Mouse (Mus musculus) forebrain, embryonic 15.5 days (tissue): ENCODE data around the gene Abo. TPM values are rescaled to one million over a fixed set of nuclear protein-coding genes. Genes with fewer than 3 reads are reported as not detected.
A peak's percentile ranks its signal among the peaks of the same experiment; 100 is the strongest.

Source experiments
- ATAC-seq: fragments of 200-750 bp; cut with Nextera tagmentation; replicated peaks from 2 replicates; pipeline ENCODE4 v1.8.0; 2017; ENCODE audit warnings: mild to moderate bottlenecking, moderate TSS enrichment, moderate library complexity
- H3K27ac ChIP-seq: fragments of 300-500 bp; sonication (generic); replicated peaks from 2 replicates; pipeline ENCODE4 v1.5.1; 2015; ENCODE audit warnings: mild to moderate bottlenecking, inconsistent platforms
- H3K27me3 ChIP-seq: fragments of 300-500 bp; sonication (generic); 2 replicates; pipeline ENCODE4 v1.6.1; 2015; ENCODE audit warnings: inconsistent platforms
- H3K36me3 ChIP-seq: fragments of 300-500 bp; sonication (generic); 2 replicates; pipeline ENCODE4 v1.6.1; 2015; ENCODE audit warnings: mild to moderate bottlenecking, inconsistent platforms
- H3K4me1 ChIP-seq: fragments of 300-500 bp; sonication (generic); 2 replicates; pipeline ENCODE4 v1.6.1; 2015; ENCODE audit warnings: inconsistent platforms
- H3K4me2 ChIP-seq: fragments of 300-500 bp; sonication (generic); replicated peaks from 2 replicates; pipeline ENCODE4 v1.6.1; 2015; ENCODE audit warnings: mild to moderate bottlenecking, inconsistent platforms
- H3K4me3 ChIP-seq: fragments of 300-500 bp; sonication (generic); 2 replicates; pipeline ENCODE4 v1.5.1; 2015; ENCODE audit warnings: mild to moderate bottlenecking, inconsistent platforms
- H3K9ac ChIP-seq: fragments of 300-500 bp; sonication (generic); replicated peaks from 2 replicates; pipeline ENCODE4 v1.6.1; 2015; ENCODE audit warnings: mild to moderate bottlenecking, inconsistent platforms
- H3K9me3 ChIP-seq: fragments of 300-500 bp; sonication (generic); 2 replicates; pipeline ENCODE4 v1.6.1; 2016; ENCODE audit warnings: inconsistent platforms
- WGBS: fragments of 180-500 bp; shearing (Covaris S2); methylation state at CpG from one replicate; pipeline ENCODE4 v1.1.7; 2015; ENCODE audit warnings: mixed read lengths; 5-methylcytosine and 5-hydroxymethylcytosine counted together
- polyA plus RNA-seq: library from polyadenylated mRNA; unstranded; fragments of >200 nt; fragmentation: Nextera tagmentation; extraction: Ambion mirVana; gene quantifications from 2 replicates; pipeline ENCODE4 v1.2.1, GENCODE M21; 2015

The Abo gene
- polyA plus RNA-seq: not detected in 2 replicates

GRCm38 (mm10) chr2:26864879-26865278 is at the start of gene Abo:
Abo (minus strand) TSS chr2:26864979.
- no peaks in the 10 kb centered on the region for H3K4me1 ChIP-seq
- H3K36me3 ChIP-seq: no peaks in the 10 kb centered on the region
- no peak for ATAC-seq
- 64% methylated on average over 3 of the region's 3 CpGs for whole genome bisulfite sequencing
- no peak within 1 kb of the TSS for H3K4me2 ChIP-seq
- H3K9ac ChIP-seq: no peak within 1 kb of the TSS
- H3K4me3 ChIP-seq: no peak within 1 kb of the TSS
- H3K9me3 ChIP-seq: no peaks in the 10 kb centered on the region
- no peaks in the 10 kb centered on the region for H3K27me3 ChIP-seq
- no peak within 1 kb of the TSS for H3K27ac ChIP-seq

DNA sequence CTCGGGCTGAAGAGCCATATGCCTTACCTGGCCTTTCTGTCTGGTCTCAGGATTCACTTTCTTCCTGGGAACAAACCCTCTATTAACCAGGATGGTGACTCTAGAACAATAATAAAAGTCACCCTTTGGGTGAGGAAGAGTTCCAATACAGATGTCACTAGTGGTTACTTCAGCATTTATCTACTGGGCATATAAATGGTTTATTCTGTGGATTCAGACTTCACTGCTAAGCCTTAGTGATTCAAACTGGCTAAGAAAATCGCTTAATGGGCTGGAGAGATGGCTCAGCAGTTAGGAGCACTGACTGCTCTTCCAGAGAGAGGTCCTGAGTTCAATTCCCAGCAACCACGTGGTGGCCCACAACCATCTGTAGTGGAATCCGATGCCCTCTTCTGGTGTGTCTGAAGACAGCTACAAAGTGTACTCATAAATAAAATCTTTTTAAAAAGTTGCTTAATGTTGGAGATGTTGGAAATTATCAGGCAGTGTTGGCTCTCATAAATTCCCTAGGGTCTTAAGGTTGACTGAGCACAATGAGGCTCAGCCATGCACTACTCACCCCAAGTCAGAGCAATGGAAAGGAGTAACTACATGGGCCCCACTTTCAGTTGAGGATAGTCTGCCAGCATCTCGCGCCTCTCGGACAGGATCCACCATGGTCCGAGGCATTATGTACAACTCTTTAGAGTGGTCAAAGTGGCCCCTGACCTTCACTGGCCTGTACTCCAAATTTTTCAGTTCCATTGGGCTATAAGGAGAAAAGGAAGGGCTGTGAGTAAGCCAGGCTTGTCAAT is 49.6 kb upstream of the Abo start:
- peaks cover 55% of the 10 kb centered on the region for H3K4me1 ChIP-seq
- H3K9me3 ChIP-seq: no peaks in the 10 kb centered on the region
- no peak for ATAC-seq
- 61% methylated on average over 8 of the region's 8 CpGs for WGBS
- 0 out of 2 replicates have a peak overlapping the region, but pooled peaks have one; percentile 96 for H3K4me2 ChIP-seq
- H3K27me3 ChIP-seq: no peaks in the 10 kb centered on the region
- no peak overlapping the region for H3K4me3 ChIP-seq
- H3K9ac ChIP-seq: no peak overlapping the region
- no peak overlapping the region for H3K27ac ChIP-seq
- H3K36me3 ChIP-seq: peaks cover 43% of the 10 kb centered on the region

GRCm38 (mm10) chr2:26913416-26914147 is 48.8 kb upstream of the Abo start:
- Histone ChIP-seq H3K27ac (no peak overlapping the region), H3K9me3 (no peaks in the 10 kb centered on the region), H3K4me1 (peaks cover 63% of the 10 kb centered on the region), H3K27me3 (no peaks in the 10 kb centered on the region), H3K36me3 (peaks cover 35% of the 10 kb centered on the region), H3K4me2 (no peak overlapping the region), H3K9ac (no peak overlapping the region), H3K4me3 (0 out of 2 replicates have a peak overlapping the region, but pooled peaks have one; percentile 2)
- ATAC-seq: no peak
- WGBS: 87% methylated on average over 17 of the region's 17 CpGs

GRCm38 (mm10) chr2:26912253-26912770 is 47.5 kb upstream of the Abo start:
- Histone ChIP-seq H3K4me3 (peak overlapping the region; percentile 93), H3K27ac (0 out of 2 replicates have a peak overlapping the region, but pooled peaks have one; percentile 93), H3K4me2 (peak overlapping the region; percentile 92), H3K27me3 (no peaks in the 10 kb centered on the region), H3K9me3 (no peaks in the 10 kb centered on the region), H3K36me3 (peaks cover 38% of the 10 kb centered on the region), H3K9ac (peak overlapping the region; percentile 94), H3K4me1 (peaks cover 65% of the 10 kb centered on the region)
- ATAC-seq: no peak
- 62% methylated on average over 5 of the region's 5 CpGs for WGBS

GRCm38 (mm10) chr2:26910994-26911765 is 46.4 kb upstream of the Abo start:
- H3K4me2 ChIP-seq: peak overlapping the region; percentile 92
- H3K27ac ChIP-seq: peak overlapping the region; percentile 93
- no peaks in the 10 kb centered on the region for H3K9me3 ChIP-seq
- under 1% methylated on average over 37 of the region's 37 CpGs for WGBS
- H3K4me1 ChIP-seq: peaks cover 59% of the 10 kb centered on the region
- ATAC-seq: peak; percentile 57
- peak overlapping the region; percentile 93 for H3K4me3 ChIP-seq
- no peaks in the 10 kb centered on the region for H3K27me3 ChIP-seq
- peaks cover 50% of the 10 kb centered on the region for H3K36me3 ChIP-seq
- peak overlapping the region; percentile 94 for H3K9ac ChIP-seq

DNA sequence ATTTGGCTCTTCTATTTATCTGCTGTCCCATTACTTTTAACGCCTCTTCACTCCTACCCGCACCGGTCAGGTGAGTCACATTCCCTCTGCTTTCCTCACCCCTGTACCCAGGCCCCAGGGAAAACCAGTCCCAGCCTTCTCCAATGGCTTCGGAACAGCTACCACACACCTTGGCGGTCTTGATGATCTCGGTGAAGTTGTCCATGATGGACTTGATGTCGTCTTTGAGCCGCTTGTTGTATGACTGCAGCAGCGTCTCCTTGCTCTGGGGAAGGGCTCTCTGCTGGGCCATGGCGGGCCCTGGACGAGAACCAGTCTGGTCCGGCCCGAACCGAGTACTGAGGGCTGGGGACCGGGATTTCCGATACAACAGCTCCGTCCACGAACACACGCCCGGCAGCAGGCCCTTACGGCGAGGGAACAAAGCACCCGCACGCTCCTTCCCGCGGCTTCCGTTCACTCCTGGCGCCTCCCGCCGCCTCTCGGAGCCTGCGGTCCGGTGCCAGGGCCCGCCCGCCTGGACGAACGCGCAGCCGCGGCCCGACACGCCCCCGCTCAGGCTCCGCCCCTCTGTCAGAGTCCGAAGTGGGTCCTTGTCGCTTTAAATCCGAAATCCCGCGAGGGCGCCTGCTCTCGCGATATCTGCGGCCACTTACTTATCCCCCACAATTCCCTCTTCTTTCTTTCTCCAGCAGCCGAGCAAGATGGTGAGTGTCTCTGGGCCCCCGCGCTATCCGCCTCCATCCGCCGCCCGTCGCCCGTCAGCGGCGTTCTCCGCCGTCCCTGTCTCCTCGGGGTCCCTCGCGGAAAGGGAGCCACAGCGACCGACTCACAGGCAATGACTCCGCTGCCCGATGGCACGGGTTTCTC is 45.6 kb upstream of the Abo start, which contains the start of the genes Med22 and Rpl7a:
Gene Med22 (minus strand): TSS at position 554 of the 870 bp plus-strand sequence.
Gene Rpl7a (plus strand): TSS at position 641 of the 870 bp plus-strand sequence.
- H3K36me3 ChIP-seq: peaks cover 57% of the 10 kb centered on the region
- H3K4me1 ChIP-seq: peaks cover 53% of the 10 kb centered on the region
- peak within 1 kb of the TSS; percentile 93 for H3K27ac ChIP-seq
- peak; percentile 93 for ATAC-seq
- peak within 1 kb of the TSS; percentile 93 for H3K4me3 ChIP-seq
- no peaks in the 10 kb centered on the region for H3K27me3 ChIP-seq
- peak within 1 kb of the TSS; percentile 94 for H3K9ac ChIP-seq
- under 1% methylated on average over 72 of the region's 74 CpGs for WGBS
- H3K9me3 ChIP-seq: no peaks in the 10 kb centered on the region
- H3K4me2 ChIP-seq: peak within 1 kb of the TSS; percentile 92

DNA sequence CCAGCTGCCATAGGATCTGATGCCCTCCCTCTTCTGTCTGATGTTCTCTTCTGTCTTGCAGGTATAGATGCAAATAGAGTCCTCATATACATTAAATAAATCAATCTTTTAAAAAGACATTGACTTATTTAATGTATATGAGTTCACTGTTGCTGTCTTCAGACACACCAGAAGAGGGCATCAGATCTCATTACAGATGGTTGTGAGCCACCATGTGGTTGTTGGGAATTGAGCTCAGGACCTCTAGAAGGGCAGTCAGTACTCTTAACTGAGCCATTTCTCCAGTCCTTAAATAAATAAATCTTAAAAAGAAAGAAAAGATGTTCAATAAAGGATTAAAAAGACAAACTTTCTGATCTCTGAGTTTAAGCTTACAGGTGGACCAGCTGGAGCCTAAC is 44.6 kb upstream of the Abo start:
- Histone ChIP-seq H3K36me3 (peaks cover 61% of the 10 kb centered on the region), H3K4me1 (peaks cover 43% of the 10 kb centered on the region), H3K4me2 (peak overlapping the region; percentile 77), H3K27ac (no peak overlapping the region), H3K9me3 (no peaks in the 10 kb centered on the region), H3K27me3 (no peaks in the 10 kb centered on the region), H3K9ac (peak overlapping the region; percentile 94), H3K4me3 (peak overlapping the region; percentile 93)
- ATAC-seq: no peak

- Histone ChIP-seq H3K4me1 (peaks cover 45% of the 10 kb centered on the region), H3K27ac (no peak overlapping the region), H3K27me3 (no peaks in the 10 kb centered on the region), H3K9me3 (no peaks in the 10 kb centered on the region), H3K9ac (peak overlapping the region; percentile 94; the same call in 1 of the 2 replicates), H3K4me2 (peak overlapping the region; percentile 77), H3K4me3 (peak overlapping the region; percentile 93), H3K36me3 (peaks cover 57% of the 10 kb centered on the region)
- no peak for ATAC-seq
- 90% methylated on average over 18 of the region's 18 CpGs for WGBS
Measured at GRCm38 (mm10) chr2:26908710-26909386, 44.1 kb upstream of the Abo start.

GRCm38 (mm10) chr2:26907109-26907508 is 42.3 kb upstream of the Abo start:
- H3K36me3 ChIP-seq: peaks cover 39% of the 10 kb centered on the region
- no peaks in the 10 kb centered on the region for H3K9me3 ChIP-seq
- no peak for ATAC-seq
- H3K4me3 ChIP-seq: no peak overlapping the region
- WGBS: 63% methylated on average over 4 of the region's 4 CpGs
- no peak overlapping the region for H3K4me2 ChIP-seq
- peaks cover 46% of the 10 kb centered on the region for H3K4me1 ChIP-seq
- H3K27ac ChIP-seq: no peak overlapping the region
- H3K27me3 ChIP-seq: no peaks in the 10 kb centered on the region
- no peak overlapping the region for H3K9ac ChIP-seq

- Histone ChIP-seq H3K9me3 (no peaks in the 10 kb centered on the region), H3K4me3 (no peak overlapping the region), H3K9ac (no peak overlapping the region), H3K27ac (no peak overlapping the region), H3K4me2 (no peak overlapping the region), H3K36me3 (peaks cover 36% of the 10 kb centered on the region), H3K4me1 (peaks cover 46% of the 10 kb centered on the region), H3K27me3 (no peaks in the 10 kb centered on the region)
- ATAC-seq: no peak
- WGBS: 93% methylated on average over 3 of the region's 3 CpGs
Measured at GRCm38 (mm10) chr2:26906431-26906830, 41.7 kb upstream of the Abo start.
